Mouse (Mus musculus) lung, adult 2 months (tissue): ENCODE results near the gene Clec16a. TPM values are rescaled to one million over a fixed set of nuclear protein-coding genes. Genes with fewer than 3 reads are reported as not detected.
A peak's percentile ranks its signal among the peaks of the same experiment; 100 is the strongest.

Source experiments
- DNase-seq: peaks from one replicate; pipeline ENCODE4 v3.0.0; 2022
- H3K4me1 ChIP-seq: fragments of 200-500 bp; 2 replicates; pipeline ENCODE4 v1.6.1; 2011; ENCODE audit warnings: low read length; ENCODE audit not compliant: control insufficient read depth, insufficient read depth
- H3K4me3 ChIP-seq: fragments of 200-500 bp; replicated peaks from 2 replicates; pipeline ENCODE3; 2011; ENCODE audit warnings: low read depth, mild to moderate bottlenecking, control low read depth, low read length; ENCODE audit errors: extremely low read depth
- CTCF ChIP-seq: fragments of 200-500 bp; IDR thresholded peaks from 2 replicates; pipeline ENCODE4 v1.5.1; 2011; ENCODE audit warnings: mild to moderate bottlenecking, low read length, control low read depth; ENCODE audit not compliant: insufficient read depth
- POLR2A ChIP-seq: fragments of 200-500 bp; IDR thresholded peaks from 2 replicates; pipeline ENCODE4 v1.6.1; 2011; ENCODE audit warnings: low read depth, mild to moderate bottlenecking, control low read depth, low read length, borderline replicate concordance; ENCODE audit errors: extremely low read depth
- WGBS: fragments of 180-500 bp; shearing (Covaris S2); methylation state at CpG from one replicate; pipeline ENCODE4 v1.1.7; 2018; 5-methylcytosine and 5-hydroxymethylcytosine counted together
- polyA plus RNA-seq: library from polyadenylated mRNA; depleted of rRNA; stranded (reverse); fragments of >200 nt; gene quantifications from 2 replicates; pipeline ENCODE4 v1.2.3, GENCODE M21; 2012

Clec16a gene
- polyA plus RNA-seq, 1 experiment = 18.3 TPM

DNA sequence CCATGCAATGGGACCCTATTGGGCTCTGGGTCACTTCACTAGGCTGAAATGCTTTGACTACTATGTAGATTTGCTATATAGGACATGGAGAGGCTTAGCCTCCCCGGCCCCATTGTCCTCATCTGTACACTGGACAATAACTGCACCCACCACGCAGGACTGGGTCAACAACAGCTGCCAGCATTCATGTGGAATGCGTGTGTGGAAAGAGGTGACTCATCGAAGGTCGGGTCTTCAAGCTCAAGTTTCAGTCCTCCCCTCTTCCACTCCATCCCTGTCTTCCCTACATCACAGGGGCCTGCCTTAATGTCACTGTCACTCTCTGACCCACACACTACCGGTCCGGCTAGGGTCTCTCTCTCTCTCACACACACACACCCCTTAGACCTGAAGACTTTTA, 231.2 kb downstream of the Clec16a start:
- WGBS = 43% methylated on average over 7 of the region's 7 CpGs
- DNase-seq = no peak

DNA sequence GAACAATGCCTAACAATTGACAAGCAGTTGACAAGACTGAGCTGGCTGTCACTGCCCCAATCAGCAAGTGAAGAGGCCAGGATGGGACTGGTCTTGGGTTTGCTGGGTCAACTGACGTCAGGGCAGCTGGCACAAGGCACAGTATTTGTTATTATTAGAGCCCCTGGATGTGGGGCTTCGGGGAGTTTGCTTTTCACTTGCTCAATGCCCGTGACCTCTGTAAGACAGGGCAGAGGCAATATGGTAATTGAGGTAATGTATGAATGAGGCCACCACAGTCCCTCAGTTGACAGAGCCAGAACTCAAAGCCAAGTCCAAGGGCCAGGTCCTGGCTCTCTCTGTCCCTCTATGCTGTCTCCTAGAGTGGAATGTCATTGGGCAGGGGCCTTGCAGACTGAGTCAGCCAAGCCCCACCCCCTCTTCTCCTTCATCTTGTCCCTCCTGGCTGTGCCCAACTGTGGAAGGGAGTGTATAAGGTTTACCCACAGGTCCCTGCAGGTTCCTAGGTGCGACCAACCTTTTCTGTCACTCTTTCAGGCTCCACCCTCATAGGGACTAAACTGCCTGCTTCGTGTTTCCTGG, 232.5 kb downstream of the Clec16a start:
- Histone ChIP-seq H3K4me1 (no peaks in the 10 kb centered on the region; the same call in 1 of the 2 replicates), H3K4me3 (no peak overlapping the region)
- WGBS = 59% methylated on average over 5 of the region's 5 CpGs
- no peak for DNase-seq
- TF ChIP-seq CTCF = no peak

More for the DNA sequence above, 231.2 kb downstream of the Clec16a start:
- Histone ChIP-seq H3K4me3 (no peak overlapping the region), H3K4me1 (no peaks in the 10 kb centered on the region)
- TF ChIP-seq POLR2A (no peak), CTCF (no peak)

DNA sequence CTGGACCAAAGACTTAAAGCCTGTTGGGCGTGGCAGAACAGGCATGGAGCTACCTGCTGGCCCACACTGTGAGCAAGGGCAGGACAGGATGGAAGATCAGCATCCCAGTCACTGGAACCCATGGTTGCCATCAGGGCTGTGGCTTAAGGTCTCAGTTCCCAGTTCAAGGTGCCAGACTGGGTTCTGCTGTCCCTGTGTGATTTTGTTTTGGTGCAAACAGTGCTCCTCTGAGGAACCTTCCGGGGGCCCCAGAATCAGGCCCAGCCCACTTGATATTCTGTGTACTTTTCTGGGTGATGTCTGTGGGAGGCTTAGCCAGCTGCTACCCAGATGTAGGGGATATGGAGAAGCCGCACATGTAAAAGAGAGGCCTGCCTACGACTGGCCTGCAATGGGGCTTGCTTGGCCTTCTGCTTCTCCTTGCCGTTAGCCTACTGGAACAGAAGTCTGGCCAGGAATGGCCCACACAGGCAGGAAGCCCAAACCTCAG, 235.5 kb downstream of the Clec16a start:
- Histone ChIP-seq H3K4me3 (no peak overlapping the region), H3K4me1 (no peaks in the 10 kb centered on the region; the same call in none of the 2 replicates)
- DNase-seq = no peak
- WGBS = 81% methylated on average over 5 of the region's 5 CpGs
- TF ChIP-seq POLR2A (no peak), CTCF (no peak)

DNA sequence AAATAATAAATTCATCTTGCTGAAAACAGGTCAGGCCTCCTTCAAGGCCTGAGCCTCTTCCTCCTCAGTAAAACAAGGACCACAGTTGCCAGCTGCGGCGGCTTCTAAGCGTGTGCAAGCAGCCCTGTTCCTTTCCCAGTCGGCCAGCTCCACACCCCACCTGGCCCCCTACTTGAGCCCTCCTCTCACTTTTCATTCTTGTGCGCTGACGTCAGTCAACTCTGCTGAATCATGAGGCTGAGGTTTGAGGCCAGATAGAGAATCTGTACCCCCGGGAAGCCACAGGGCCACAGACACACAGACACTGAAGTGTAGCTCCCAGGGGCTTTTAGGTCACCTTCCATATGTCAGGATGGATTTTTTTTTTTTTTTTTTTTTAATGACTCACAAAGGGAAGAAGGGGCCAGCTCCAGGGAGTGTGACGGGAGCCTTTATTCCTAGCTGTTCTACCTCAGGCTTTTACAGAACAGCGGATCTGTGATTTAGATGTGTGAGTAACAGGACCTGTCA, 236.8 kb downstream of the Clec16a start:
- H3K4me1 ChIP-seq = peaks cover 2% of the 10 kb centered on the region
- WGBS = 66% methylated on average over 9 of the region's 9 CpGs
- no peak for DNase-seq
- no peak overlapping the region for H3K4me3 ChIP-seq
- TF ChIP-seq POLR2A = no peak
- no peak for TF ChIP-seq CTCF

DNA sequence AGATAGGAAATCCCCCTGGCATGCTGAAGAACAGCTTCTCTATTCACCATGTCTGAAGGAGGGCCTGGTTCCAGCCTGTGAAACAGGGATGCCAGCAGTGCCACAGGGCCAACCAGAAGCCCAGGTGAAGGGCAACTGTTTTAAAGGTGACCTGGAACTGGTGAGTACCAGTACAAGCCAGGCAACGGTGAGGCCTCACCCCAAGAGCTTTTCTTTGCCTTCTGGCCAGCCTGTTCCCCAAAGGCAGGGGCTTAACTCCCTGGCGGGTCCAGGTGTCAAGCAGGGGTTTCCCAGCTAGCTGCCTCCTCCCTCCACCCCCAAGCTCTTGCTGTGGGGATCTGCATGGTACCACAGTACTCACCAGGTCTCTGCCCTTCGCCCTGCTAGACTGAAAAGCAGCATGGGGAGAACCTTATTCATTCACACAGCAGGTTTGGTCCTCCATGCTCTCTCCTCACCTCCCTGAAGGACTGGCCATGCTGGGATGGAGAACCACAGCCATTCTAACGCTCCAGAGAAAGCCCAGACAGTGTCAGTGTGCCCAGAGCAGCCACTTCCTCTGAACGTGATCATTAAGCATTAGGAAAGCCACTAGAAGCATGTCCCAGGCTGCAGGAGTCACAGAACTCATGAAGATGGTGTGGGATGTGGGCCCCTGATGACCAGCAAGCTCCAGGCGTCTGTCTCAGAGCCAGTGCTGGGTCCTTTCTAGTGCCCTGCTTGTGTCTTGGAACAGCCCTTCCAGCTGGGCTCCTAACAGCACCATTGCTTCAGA, 237.4 kb downstream of the Clec16a start:
- WGBS = 66% methylated on average over 6 of the region's 6 CpGs
- Histone ChIP-seq H3K4me1 (peaks cover 2% of the 10 kb centered on the region), H3K4me3 (no peak overlapping the region)
- TF ChIP-seq CTCF (no peak), POLR2A (no peak)
- DNase-seq = no peak

DNA sequence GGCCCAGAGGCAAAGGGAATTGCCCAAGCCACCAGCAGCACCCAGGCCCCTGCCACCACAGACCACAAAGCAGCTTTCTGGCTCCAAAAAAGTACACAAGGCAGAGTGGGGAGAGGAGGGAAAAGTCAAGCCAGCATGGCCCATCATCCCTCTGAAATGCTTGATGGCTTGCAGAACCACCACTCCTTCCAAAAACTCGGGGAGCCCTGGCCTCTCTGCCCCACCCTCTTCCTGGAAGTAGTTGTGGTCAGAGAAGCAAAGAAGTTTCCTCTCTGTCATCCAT, 238.0 kb downstream of the Clec16a start:
- TF ChIP-seq POLR2A (no peak), CTCF (no peak)
- no peak overlapping the region for H3K4me3 ChIP-seq
- no peak for DNase-seq
- WGBS = 13% methylated on average over 1 of the region's 1 CpGs
- peaks cover 2% of the 10 kb centered on the region for H3K4me1 ChIP-seq

DNA sequence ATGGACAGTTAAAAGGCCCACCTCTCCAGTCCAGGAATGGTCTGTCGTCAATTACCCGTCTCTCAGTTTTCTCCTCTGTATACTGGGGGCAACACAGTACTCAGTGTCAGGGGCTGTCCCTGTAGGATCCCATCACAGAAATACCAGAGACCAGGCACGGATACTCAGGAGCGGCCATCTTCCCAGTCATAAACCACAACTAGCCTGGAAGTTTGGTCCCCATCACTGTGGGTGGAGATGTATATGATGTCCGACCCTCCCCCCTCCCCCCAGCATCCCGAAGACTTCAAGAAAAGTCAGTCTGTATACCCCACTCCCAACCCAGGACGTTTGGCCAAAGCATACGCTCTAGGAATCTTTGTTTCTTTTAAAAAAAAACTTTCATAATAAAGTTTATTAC, 238.3 kb downstream of the Clec16a start:
- Histone ChIP-seq H3K4me3 (no peak overlapping the region), H3K4me1 (peaks cover 2% of the 10 kb centered on the region)
- DNase-seq = no peak
- 68% methylated on average over 8 of the region's 8 CpGs for WGBS
- no peak for TF ChIP-seq POLR2A
- TF ChIP-seq CTCF = no peak

DNA sequence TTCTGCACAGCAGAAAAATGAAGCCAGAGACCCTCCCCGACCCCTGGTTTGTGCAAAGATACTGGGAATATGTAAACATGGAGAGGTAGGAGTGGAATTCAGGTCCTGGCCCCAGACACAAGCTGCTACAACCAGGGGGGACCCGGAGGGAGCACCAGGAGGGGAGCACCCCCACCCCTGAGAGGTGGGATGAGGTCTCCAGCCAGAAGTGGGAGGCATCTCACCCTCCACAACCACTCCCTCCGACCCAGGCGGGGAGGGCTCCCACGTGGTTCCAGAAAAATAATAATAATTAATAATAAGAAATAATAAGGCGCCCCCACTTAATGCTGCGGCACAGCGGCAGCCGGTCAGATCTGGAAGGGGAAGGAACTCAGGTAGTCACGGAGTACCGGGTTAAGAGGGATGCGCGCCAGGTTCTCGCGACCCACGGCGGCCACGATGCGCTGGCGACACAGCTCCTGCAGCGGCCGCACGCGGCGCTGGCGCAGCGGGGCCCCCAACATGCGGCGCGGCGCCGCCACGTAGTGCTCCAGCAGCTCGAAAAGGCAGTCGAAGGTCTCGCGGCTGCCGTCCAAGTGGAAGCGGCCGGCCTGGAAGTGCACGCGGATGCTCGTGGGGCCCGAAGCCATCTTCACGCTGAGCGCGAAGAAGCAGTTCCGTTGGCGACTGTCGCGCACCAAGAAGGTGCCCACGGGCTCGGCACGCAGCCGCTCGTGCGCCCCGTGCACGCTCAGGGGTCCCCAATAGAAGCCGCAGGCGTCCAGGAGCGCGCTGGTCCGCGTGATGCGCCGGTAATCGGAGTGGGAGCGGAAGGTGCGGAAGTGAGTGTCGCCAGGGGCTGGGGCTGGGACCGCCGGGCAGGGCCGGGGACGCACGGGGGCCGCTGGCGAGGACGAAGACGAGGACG, 239.0 kb downstream of the Clec16a start:
- DNase-seq = no peak
- WGBS = 3% methylated on average over 81 of the region's 81 CpGs
- Histone ChIP-seq H3K4me1 (peaks cover 2% of the 10 kb centered on the region), H3K4me3 (peak overlapping the region; percentile 96)
- no peak for TF ChIP-seq POLR2A

DNA sequence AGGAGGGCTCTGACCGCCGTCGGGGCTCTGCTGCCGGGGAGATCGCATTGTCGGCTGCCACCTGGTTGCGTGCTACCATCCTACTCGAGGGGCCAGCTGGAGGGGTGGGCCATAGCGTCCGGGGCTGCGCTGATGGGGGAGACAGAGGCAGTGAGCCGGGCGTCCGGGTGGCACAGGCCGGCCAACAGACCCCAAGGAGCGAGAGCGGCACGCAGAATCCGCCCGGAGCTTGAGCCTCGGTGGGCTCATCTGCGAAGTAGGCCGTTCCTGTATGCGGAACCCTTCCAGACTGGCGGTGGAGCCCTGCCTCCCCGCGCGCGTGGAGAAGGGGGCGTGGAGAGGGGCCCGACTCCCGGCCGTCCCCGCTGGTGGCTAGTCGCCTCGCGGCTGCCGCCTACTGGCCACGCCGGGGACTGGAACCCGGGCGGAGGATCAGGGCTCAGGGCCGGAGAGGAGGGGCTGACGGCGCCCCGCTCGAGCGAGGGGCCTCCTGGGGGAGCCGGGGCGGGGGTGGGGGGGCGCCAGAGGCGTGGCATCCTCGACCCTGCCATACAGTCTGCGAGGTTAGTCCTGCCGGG, 239.7 kb downstream of the Clec16a start:
- DNase-seq = peak; percentile 91
- TF ChIP-seq CTCF (peak; percentile 48; the same call in 1 of the 2 replicates), POLR2A (peak; percentile 44; the same call in 1 of the 2 replicates)
- WGBS = under 1% methylated on average over 54 of the region's 55 CpGs

More for the DNA sequence above, 239.7 kb downstream of the Clec16a start:
- Histone ChIP-seq H3K4me3 (peak overlapping the region; percentile 96), H3K4me1 (peaks cover 2% of the 10 kb centered on the region)
